Mouse (Mus musculus) heart, embryonic 15.5 days (tissue): ENCODE results near the gene Nos1. TPM values are rescaled to one million over a fixed set of nuclear protein-coding genes. Genes with fewer than 3 reads are reported as not detected.

Experiments
- ATAC-seq: fragments of 200-750 bp; cut with Nextera tagmentation; replicated peaks from 2 replicates; pipeline ENCODE4 v1.8.0; 2017; ENCODE audit warnings: low read depth, moderate TSS enrichment; ENCODE audit not compliant: insufficient number of reproducible peaks, insufficient read depth, low FRiP score
- H3K27ac ChIP-seq: fragments of 300-500 bp; sonication (generic); 2 replicates; pipeline ENCODE4 v1.5.1; 2015; ENCODE audit warnings: mild to moderate bottlenecking, inconsistent platforms
- H3K27me3 ChIP-seq: fragments of 300-500 bp; sonication (generic); 2 replicates; pipeline ENCODE4 v1.6.1; 2015; ENCODE audit warnings: inconsistent platforms
- H3K36me3 ChIP-seq: fragments of 300-500 bp; sonication (generic); 2 replicates; pipeline ENCODE4 v1.6.1; 2015; ENCODE audit warnings: mild to moderate bottlenecking, inconsistent platforms
- H3K4me1 ChIP-seq: fragments of 300-500 bp; sonication (generic); replicated peaks from 2 replicates; pipeline ENCODE4 v1.6.1; 2015; ENCODE audit warnings: inconsistent platforms
- H3K4me2 ChIP-seq: fragments of 300-500 bp; sonication (generic); 2 replicates; pipeline ENCODE4 v1.6.1; 2015; ENCODE audit warnings: inconsistent platforms, mild to moderate bottlenecking, moderate library complexity
- H3K4me3 ChIP-seq: fragments of 300-500 bp; sonication (generic); 2 replicates; pipeline ENCODE4 v1.5.1; 2015; ENCODE audit warnings: mild to moderate bottlenecking, inconsistent platforms
- H3K9ac ChIP-seq: fragments of 300-500 bp; sonication (generic); 2 replicates; pipeline ENCODE4 v1.6.1; 2015; ENCODE audit warnings: mild to moderate bottlenecking, inconsistent platforms
- H3K9me3 ChIP-seq: fragments of 300-500 bp; sonication (generic); replicated peaks from 2 replicates; pipeline ENCODE4 v1.6.1; 2016; ENCODE audit warnings: inconsistent platforms
- WGBS: fragments of 180-500 bp; shearing (Covaris S2); methylation state at CpG from one replicate; pipeline ENCODE4 v1.1.7; 2015; ENCODE audit warnings: mixed read lengths; 5-methylcytosine and 5-hydroxymethylcytosine counted together
- polyA plus RNA-seq: library from polyadenylated mRNA; unstranded; fragments of >200 nt; fragmentation: Nextera tagmentation; extraction: Ambion mirVana; gene quantifications from 2 replicates; pipeline ENCODE4 v1.2.1, GENCODE M21; 2015

Nos1 gene
- polyA plus RNA-seq, result 0.03 and 0.05 TPM in 2 replicates

DNA sequence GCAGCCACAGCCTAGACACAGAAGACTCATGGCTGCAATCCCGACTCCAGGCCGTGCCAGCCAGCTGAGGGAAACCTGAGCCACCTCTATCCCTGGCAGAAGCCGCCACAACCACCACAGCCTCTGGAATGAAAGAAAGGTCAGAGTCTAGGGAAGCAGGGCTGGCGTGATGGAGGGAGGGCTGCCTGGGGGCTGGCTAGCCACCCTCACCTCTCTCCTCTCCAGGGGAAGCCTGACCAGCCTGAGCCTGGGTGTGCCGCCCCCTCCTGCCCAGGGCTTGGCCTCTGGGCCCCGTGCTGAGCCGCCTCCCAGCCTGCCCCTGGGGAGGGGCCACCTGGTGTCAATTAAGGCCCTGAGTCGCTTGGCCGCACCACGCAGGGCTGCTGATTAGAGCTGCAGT lies at the start of gene Nos1:
TSS of gene Nos1 (plus strand) at position 352 of the 400 bp plus-strand sequence.
- no peak within 1 kb of the TSS for H3K9ac ChIP-seq
- H3K36me3 ChIP-seq, result no peaks in the 10 kb centered on the region
- H3K4me2 ChIP-seq, result no peak within 1 kb of the TSS
- ATAC-seq, result no peak
- WGBS, result 17% methylated on average over 10 of the region's 10 CpGs
- H3K4me3 ChIP-seq, result no peak within 1 kb of the TSS
- no peaks in the 10 kb centered on the region for H3K9me3 ChIP-seq
- H3K27me3 ChIP-seq, result no peaks in the 10 kb centered on the region
- H3K4me1 ChIP-seq, result no peaks in the 10 kb centered on the region
- no peak within 1 kb of the TSS for H3K27ac ChIP-seq

DNA sequence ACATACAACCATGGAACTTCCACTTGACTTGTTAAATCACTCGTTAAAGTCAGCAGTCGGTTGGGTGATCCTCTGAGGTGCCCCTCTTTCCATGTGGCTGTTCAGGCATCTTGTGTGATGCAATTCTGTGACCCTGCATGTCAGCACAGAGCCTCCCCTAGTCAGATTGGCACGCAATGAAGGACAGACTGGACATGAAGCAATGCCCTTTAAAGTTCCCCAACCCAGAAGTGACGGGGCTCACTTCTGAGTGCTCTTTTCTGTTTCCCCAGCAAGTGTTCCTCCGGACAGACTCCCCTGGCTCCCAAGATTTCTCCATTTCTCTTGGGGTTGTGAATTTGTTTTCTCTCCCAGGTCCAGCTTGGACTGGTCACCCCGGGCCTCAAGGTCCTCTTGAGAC lies 49.5 kb upstream of the Nos1 start:
- Histone ChIP-seq H3K4me3 (no peak overlapping the region), H3K9me3 (no peaks in the 10 kb centered on the region), H3K4me2 (no peak overlapping the region), H3K27me3 (no peaks in the 10 kb centered on the region), H3K9ac (no peak overlapping the region), H3K4me1 (no peaks in the 10 kb centered on the region), H3K36me3 (no peaks in the 10 kb centered on the region), H3K27ac (no peak overlapping the region)
- no peak for ATAC-seq
- WGBS, result 75% methylated on average over 6 of the region's 6 CpGs

DNA sequence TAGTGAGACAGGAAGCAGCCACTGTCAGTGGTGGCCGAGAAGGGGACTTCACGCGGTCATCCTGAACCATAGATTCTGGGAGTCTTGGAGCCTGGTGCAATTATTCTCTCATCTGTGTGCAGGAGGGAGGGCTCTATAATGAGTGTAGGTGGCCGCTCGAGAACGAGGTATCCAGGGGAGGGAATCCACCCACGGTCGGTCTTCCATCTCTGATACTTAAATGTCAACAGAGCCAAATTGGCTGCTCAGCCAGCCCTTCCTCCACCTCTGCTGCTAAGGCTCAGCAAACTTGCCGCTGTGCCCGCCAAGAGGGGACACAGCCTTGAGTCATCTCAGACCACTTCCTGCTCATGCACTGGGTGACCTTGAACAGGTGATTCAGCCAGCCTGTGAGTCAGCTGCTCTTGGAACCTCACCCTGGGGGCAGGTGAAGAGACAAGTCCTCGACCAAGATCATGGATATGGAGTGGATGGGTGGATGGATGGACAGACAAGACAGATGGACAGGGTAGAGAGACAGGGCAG lies 36.1 kb upstream of the Nos1 start:
- 51% methylated on average over 11 of the region's 11 CpGs for WGBS
- no peak for ATAC-seq
- H3K27me3 ChIP-seq, result no peaks in the 10 kb centered on the region
- no peaks in the 10 kb centered on the region for H3K9me3 ChIP-seq
- H3K4me2 ChIP-seq, result no peak overlapping the region
- no peak overlapping the region for H3K27ac ChIP-seq
- H3K4me1 ChIP-seq, result no peaks in the 10 kb centered on the region
- no peak overlapping the region for H3K9ac ChIP-seq
- H3K4me3 ChIP-seq, result no peak overlapping the region
- H3K36me3 ChIP-seq, result no peaks in the 10 kb centered on the region

DNA sequence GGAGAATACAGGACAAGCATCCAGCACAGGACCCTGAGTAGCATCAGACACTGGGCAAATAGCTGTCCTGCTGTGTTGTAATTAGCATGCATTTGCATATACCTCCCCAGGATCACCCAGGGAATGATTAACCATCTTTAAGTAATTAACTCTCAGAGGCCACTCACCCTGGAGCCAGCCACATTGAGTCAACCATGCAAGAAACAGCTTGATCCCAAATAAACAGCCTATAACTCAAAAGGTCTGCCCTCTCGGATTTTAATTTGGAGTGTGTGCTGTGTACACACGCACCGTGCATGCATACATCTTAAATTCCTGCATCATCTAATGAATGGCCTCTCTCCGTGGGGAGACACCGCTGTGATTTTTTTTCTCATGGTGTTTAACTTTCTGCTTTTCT lies 31.5 kb upstream of the Nos1 start:
- ATAC-seq, result no peak
- H3K27ac ChIP-seq, result no peak overlapping the region
- no peaks in the 10 kb centered on the region for H3K9me3 ChIP-seq
- no peak overlapping the region for H3K9ac ChIP-seq
- H3K36me3 ChIP-seq, result no peaks in the 10 kb centered on the region
- H3K27me3 ChIP-seq, result no peaks in the 10 kb centered on the region
- WGBS, result 40% methylated on average over 5 of the region's 5 CpGs
- no peak overlapping the region for H3K4me2 ChIP-seq
- no peak overlapping the region for H3K4me3 ChIP-seq
- H3K4me1 ChIP-seq, result no peaks in the 10 kb centered on the region

DNA sequence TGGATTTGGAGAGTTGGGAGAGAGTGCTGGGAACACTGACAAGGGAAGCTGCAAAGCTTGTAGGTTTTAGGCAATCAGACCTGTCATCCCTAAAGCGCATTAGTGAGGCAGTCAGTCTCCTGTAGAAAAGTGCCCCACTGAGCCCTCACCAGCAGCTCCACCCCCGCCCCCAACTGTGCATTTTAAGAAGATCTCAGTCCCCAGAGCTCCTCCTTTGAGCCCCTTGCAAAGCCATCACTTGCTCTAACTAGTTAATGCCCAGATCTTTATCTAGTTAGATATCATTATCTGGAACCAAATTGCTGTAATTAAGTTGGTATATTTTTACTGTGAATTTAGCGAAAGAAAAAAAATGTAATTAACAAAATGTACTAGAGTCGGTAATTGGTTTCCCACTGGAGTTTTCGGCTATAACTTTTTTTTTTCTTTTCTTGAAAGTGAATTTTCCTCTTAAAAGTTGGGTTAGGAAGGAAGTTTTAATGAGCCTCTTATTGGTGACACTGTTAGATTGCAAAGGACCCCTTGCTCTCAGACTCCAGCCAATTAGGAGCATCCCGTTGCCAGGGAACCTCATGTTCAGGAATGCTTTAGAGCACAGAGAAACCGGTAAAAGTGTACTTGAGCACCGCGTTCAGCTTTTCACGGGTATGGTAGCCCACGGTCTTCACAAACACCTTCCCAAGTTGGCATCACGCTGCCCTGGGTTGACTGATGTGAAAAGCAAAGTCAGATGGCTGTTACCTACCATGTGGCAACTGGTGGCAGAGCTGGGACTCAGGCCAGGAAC lies 22.9 kb upstream of the Nos1 start:
- H3K27me3 ChIP-seq, result no peaks in the 10 kb centered on the region
- H3K4me1 ChIP-seq, result no peaks in the 10 kb centered on the region
- no peaks in the 10 kb centered on the region for H3K9me3 ChIP-seq
- H3K4me3 ChIP-seq, result no peak overlapping the region
- H3K4me2 ChIP-seq, result no peak overlapping the region
- 42% methylated on average over 12 of the region's 12 CpGs for WGBS
- no peaks in the 10 kb centered on the region for H3K36me3 ChIP-seq
- H3K9ac ChIP-seq, result no peak overlapping the region
- no peak for ATAC-seq
- no peak overlapping the region for H3K27ac ChIP-seq

DNA sequence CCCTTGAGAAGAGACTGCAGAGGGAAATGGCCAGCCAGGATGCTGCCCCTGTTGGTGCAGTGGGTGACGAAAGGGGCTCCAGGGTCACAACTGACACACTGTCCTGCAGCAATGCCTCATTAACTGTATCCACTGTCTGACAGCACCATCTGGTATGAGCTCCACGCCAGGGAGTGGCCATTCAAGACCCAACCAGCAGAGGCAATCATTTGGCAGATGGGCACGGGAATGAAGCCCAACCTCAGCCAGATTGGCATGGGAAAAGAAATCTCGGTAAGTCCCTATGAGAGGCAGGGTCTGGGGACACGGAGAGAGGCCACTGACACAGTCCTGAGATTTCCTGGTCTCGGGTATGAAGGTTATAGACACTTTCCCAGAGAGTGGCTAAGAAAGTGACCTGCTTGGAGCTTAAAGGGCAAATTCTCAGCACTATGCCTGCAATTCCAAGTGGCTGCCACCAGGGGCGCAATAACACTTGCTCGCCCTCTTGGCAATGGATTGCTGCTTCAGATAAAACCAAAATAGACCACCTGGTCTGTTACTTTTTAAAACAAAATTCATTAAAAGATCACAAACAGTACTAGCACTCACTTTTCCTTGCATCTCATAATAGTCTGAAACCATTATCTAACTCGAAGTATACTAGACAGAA lies 19.5 kb upstream of the Nos1 start:
- no peaks in the 10 kb centered on the region for H3K27me3 ChIP-seq
- H3K4me1 ChIP-seq, result no peaks in the 10 kb centered on the region
- H3K4me3 ChIP-seq, result no peak overlapping the region
- H3K4me2 ChIP-seq, result no peak overlapping the region
- no peaks in the 10 kb centered on the region for H3K9me3 ChIP-seq
- WGBS, result 71% methylated on average over 9 of the region's 9 CpGs
- no peak overlapping the region for H3K9ac ChIP-seq
- no peaks in the 10 kb centered on the region for H3K36me3 ChIP-seq
- ATAC-seq, result no peak
- no peak overlapping the region for H3K27ac ChIP-seq

DNA sequence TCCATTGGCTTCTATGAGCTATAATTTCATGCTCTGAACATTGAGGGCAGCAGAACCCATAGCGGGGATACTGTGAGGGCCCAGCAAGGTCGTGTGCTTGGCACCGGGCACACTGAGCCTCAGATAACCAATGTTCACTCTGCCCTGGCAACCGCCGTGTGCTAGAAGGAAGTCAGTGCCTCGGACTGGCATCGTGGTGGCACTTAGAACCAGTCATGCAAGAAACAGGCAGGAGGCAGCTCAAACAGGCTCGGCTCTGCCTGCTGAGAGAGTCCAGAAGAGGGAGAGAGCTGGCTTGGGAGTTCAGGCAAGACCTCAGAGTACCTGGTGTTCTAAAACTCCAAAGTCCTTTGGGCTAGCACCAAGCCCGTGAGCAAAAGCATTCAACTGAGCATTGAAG lies 16.3 kb upstream of the Nos1 start:
- no peaks in the 10 kb centered on the region for H3K27me3 ChIP-seq
- WGBS, result 85% methylated on average over 9 of the region's 9 CpGs
- no peak overlapping the region for H3K4me3 ChIP-seq

DNA sequence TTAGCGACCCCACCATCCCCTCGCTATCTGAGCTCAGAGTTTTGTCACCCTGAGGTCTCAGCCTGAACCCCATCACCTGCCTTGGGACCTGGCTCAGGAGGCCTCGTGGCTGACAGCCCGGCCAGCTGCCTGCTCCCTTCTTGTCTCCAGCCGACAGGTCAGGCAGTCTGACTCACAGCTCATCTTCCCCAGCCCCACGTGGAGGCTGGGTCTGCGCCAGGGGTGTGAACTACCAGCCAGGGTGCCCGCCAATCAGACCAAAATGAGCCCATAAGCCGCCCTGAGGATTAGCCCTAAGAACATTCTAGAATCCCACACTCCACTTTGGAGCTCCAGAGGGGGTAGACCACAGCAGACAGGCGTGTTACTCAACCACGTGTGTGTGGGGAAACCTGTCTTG lies 1.7 kb upstream of the Nos1 start:
- Histone ChIP-seq H3K36me3 (no peaks in the 10 kb centered on the region), H3K4me3 (no peak overlapping the region), H3K9ac (no peak overlapping the region), H3K27me3 (no peaks in the 10 kb centered on the region), H3K9me3 (no peaks in the 10 kb centered on the region), H3K4me2 (no peak overlapping the region), H3K27ac (no peak overlapping the region), H3K4me1 (no peaks in the 10 kb centered on the region)
- WGBS, result 49% methylated on average over 11 of the region's 11 CpGs
- ATAC-seq, result no peak

More for the DNA sequence above, 16.3 kb upstream of the Nos1 start:
- H3K4me2 ChIP-seq, result no peak overlapping the region
- no peak overlapping the region for H3K27ac ChIP-seq
- no peaks in the 10 kb centered on the region for H3K9me3 ChIP-seq
- H3K36me3 ChIP-seq, result no peaks in the 10 kb centered on the region
- H3K9ac ChIP-seq, result no peak overlapping the region
- H3K4me1 ChIP-seq, result no peaks in the 10 kb centered on the region
- ATAC-seq, result no peak

DNA sequence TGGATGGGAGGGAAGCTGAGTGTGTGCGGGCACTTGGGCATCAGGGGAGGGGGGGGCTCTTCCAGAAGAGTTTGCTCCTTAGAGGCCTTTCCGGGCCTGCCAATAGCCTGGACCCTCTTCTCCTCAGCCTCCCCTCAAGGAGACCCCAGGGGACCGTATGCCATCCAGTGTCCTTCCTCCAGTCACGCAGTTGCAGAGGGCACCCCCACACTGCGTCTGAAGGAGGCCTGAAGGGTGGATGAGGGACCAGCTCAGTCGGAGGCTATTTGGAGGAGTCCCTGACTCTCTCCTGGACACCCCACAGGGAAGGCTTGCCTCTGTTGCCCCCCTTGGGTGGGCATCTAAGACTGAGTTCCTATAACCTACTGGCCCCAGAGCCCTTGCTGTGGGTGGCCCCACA lies 346 bp downstream of the Nos1 start:
- Histone ChIP-seq H3K4me1 (no peaks in the 10 kb centered on the region), H3K4me3 (no peak overlapping the region), H3K27ac (no peak overlapping the region), H3K9me3 (no peaks in the 10 kb centered on the region), H3K4me2 (no peak overlapping the region), H3K9ac (no peak overlapping the region), H3K36me3 (no peaks in the 10 kb centered on the region), H3K27me3 (no peaks in the 10 kb centered on the region)
- no peak for ATAC-seq
- 64% methylated on average over 6 of the region's 6 CpGs for WGBS

DNA sequence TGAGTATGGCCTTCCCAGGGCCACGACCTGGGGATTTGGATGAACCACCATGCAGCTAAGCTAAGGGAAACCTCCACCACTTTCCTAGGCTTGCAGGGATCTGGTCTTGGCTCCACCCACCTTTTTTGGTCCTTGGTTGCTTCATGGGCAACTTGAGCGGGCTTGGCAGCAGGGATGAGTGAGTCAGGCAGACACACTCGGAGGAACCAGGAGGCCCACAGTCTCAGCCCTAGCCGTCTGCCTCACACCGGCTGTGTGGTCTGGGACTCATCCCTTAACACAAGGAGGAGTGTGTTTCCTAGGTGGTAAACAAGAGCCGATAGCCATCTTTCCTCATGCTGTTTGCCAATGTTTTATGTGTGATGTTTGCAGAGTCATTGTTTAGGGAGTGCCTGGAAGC lies 9.2 kb downstream of the Nos1 start:
- Histone ChIP-seq H3K4me1 (no peaks in the 10 kb centered on the region), H3K27ac (no peak overlapping the region), H3K9me3 (no peaks in the 10 kb centered on the region), H3K4me2 (no peak overlapping the region), H3K4me3 (no peak overlapping the region), H3K27me3 (no peaks in the 10 kb centered on the region), H3K36me3 (no peaks in the 10 kb centered on the region), H3K9ac (no peak overlapping the region)
- ATAC-seq, result no peak
- 58% methylated on average over 6 of the region's 6 CpGs for WGBS

DNA sequence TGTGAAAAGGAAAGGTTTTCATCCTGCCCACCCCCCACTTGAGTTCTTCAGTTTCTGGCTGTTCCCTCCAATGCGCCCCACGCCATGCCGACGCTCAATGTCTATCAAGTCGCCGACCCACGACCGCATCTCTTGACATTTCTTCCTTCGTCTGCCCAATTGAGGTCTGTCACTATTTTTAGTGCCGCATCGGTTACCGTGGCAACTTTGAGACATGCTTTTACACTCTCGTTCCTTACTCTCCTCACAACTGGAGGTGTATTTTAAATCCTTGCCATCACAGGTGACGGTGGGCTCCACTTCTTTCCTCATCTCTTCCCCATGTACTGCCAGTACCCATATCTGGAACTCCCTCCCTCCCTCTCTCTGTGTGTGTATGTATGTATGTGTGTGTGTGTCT lies 11.0 kb downstream of the Nos1 start:
- H3K36me3 ChIP-seq, result no peaks in the 10 kb centered on the region
- no peaks in the 10 kb centered on the region for H3K4me1 ChIP-seq
- no peak overlapping the region for H3K27ac ChIP-seq
- WGBS, result 82% methylated on average over 14 of the region's 14 CpGs
- H3K27me3 ChIP-seq, result no peaks in the 10 kb centered on the region
- no peak for ATAC-seq
- no peaks in the 10 kb centered on the region for H3K9me3 ChIP-seq
- no peak overlapping the region for H3K4me2 ChIP-seq
- no peak overlapping the region for H3K4me3 ChIP-seq
- H3K9ac ChIP-seq, result no peak overlapping the region

DNA sequence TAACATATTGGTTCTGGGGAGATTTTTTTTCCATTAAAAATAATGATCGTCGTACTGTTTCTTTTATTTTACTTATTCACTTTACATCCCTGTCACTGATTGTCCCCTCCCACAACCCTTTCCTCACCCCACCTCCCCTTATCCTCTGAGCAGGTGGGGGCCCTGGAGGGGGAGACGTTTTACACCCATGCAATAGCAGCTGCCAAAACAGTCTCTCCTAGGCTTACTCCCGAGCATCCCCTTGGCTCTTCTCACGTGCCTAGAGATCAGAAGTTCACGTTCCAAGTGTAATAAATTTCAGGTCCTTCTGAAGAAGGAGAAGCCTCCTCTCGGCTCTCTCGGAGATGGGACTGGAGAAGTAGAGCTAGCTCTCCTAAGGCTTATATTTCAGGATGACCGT lies 20.0 kb downstream of the Nos1 start:
- ATAC-seq, result no peak
- WGBS, result 71% methylated on average over 9 of the region's 9 CpGs

More for the DNA sequence above, 20.0 kb downstream of the Nos1 start:
- Histone ChIP-seq H3K4me1 (no peaks in the 10 kb centered on the region), H3K4me2 (no peak overlapping the region), H3K4me3 (no peak overlapping the region), H3K27me3 (0 out of 2 replicates have a peak, but pooled peaks cover 5% of the 10 kb centered on the region), H3K9ac (no peak overlapping the region), H3K27ac (no peak overlapping the region), H3K36me3 (no peaks in the 10 kb centered on the region), H3K9me3 (no peaks in the 10 kb centered on the region)
